Mouse (Mus musculus) neural tube, embryonic 11.5 days (tissue): ENCODE data around the gene Crocc. TPM values are rescaled to one million over a fixed set of nuclear protein-coding genes. Genes with fewer than 3 reads are reported as not detected.

Experiments used
- ATAC-seq: fragments of 200-750 bp; cut with Nextera tagmentation; 2 replicates; pipeline ENCODE4 v1.8.0; 2017; ENCODE audit warnings: moderate number of reproducible peaks, mild to moderate bottlenecking, moderate TSS enrichment, moderate library complexity; ENCODE audit not compliant: insufficient read depth, low FRiP score, low TSS enrichment
- DNase-seq: peaks from one replicate; pipeline ENCODE4 v3.0.0-alpha.2; 2015; ENCODE audit warnings: low spot score
- H3K27ac ChIP-seq: fragments of 300-500 bp; sonication (generic); 2 replicates; pipeline ENCODE4 v1.5.1; 2014; ENCODE audit warnings: low read depth, mild to moderate bottlenecking, low read length
- H3K27me3 ChIP-seq: fragments of 300-500 bp; sonication (generic); 2 replicates; pipeline ENCODE4 v1.6.1; 2014; ENCODE audit warnings: mild to moderate bottlenecking, low read length, mixed read lengths; ENCODE audit not compliant: control insufficient read depth, insufficient read depth
- H3K36me3 ChIP-seq: fragments of 300-500 bp; sonication (generic); 2 replicates; pipeline ENCODE4 v1.6.1; 2014; ENCODE audit warnings: mild to moderate bottlenecking, low read length, moderate library complexity, mixed read lengths; ENCODE audit not compliant: control insufficient read depth, insufficient read depth
- H3K4me1 ChIP-seq: fragments of 300-500 bp; sonication (generic); 2 replicates; pipeline ENCODE4 v1.6.1; 2014; ENCODE audit warnings: low read length, mixed read lengths; ENCODE audit not compliant: control insufficient read depth, insufficient read depth
- H3K4me2 ChIP-seq: fragments of 300-500 bp; sonication (generic); 2 replicates; pipeline ENCODE4 v1.6.1; 2014; ENCODE audit warnings: low read depth, mild to moderate bottlenecking, moderate library complexity
- H3K4me3 ChIP-seq: fragments of 300-500 bp; sonication (generic); 2 replicates; pipeline ENCODE4 v1.5.1; 2014; ENCODE audit warnings: low read depth, low read length
- H3K9ac ChIP-seq: fragments of 300-500 bp; sonication (generic); 2 replicates; pipeline ENCODE4 v1.6.1; 2014; ENCODE audit warnings: mild to moderate bottlenecking, low read length
- H3K9me3 ChIP-seq: fragments of 300-500 bp; sonication (generic); 2 replicates; pipeline ENCODE4 v1.6.1; 2016; ENCODE audit warnings: low read length; ENCODE audit not compliant: control insufficient read depth
- WGBS: fragments of 180-500 bp; shearing (Covaris S2); extraction: QIAGEN DNeasy Blood & Tissue Kit; methylation state at CpG from one replicate; pipeline ENCODE4 v1.1.7; 2014; 5-methylcytosine and 5-hydroxymethylcytosine counted together
- polyA plus RNA-seq: library from polyadenylated mRNA; unstranded; fragments of >200 nt; fragmentation: Nextera tagmentation; extraction: Ambion mirVana; gene quantifications from 2 replicates; pipeline ENCODE4 v1.2.1, GENCODE M21; 2014

Crocc gene
- polyA plus RNA-seq, 1 experiment from 2014 or later: 10.3 TPM

GRCm38 (mm10) chr4:140982808-140983207 is 77.5 kb downstream of the Crocc start:
- Histone ChIP-seq H3K4me1 (peaks cover 7% of the 10 kb centered on the region; the same call in 1 of the 2 replicates), H3K36me3 (peaks cover 7% of the 10 kb centered on the region), H3K27ac (no peak overlapping the region), H3K4me3 (no peak overlapping the region), H3K27me3 (no peaks in the 10 kb centered on the region), H3K9ac (no peak overlapping the region), H3K9me3 (no peaks in the 10 kb centered on the region), H3K4me2 (no peak overlapping the region)
- ATAC-seq: no peak
- DNase-seq: no peak
- WGBS: 76% methylated on average over 4 of the region's 4 CpGs

DNA sequence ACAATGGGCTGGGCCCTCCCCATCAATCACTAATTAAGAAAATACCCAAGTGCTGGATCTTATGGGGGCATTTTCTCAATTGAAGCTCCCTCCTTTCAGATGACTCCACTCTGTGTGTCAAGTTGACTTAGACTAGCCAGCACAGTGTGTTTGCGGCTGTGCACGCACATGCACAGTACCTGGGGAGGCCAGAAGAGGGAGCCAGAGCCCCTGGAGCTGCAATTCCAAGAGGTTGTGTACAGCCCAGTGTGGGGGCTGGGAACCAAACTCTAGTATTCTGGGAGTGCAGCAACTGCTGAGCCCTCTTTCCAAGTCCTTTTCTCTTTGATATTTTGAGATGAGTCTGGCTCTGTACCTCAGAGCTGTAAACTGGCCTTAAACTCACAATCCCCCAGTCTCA is 78.7 kb downstream of the Crocc start:
- Histone ChIP-seq H3K4me1 (no peaks in the 10 kb centered on the region), H3K36me3 (peaks cover 9% of the 10 kb centered on the region), H3K27ac (no peak overlapping the region), H3K27me3 (no peaks in the 10 kb centered on the region), H3K9me3 (no peaks in the 10 kb centered on the region), H3K9ac (no peak overlapping the region), H3K4me3 (no peak overlapping the region), H3K4me2 (no peak overlapping the region)
- ATAC-seq: no peak
- no peak for DNase-seq
- WGBS: 95% methylated on average over 2 of the region's 2 CpGs

GRCm38 (mm10) chr4:140977886-140978692 is 82.3 kb downstream of the Crocc start:
- no peak overlapping the region for H3K4me3 ChIP-seq
- no peak for DNase-seq
- no peak overlapping the region for H3K4me2 ChIP-seq
- peaks cover 9% of the 10 kb centered on the region for H3K36me3 ChIP-seq
- 93% methylated on average over 14 of the region's 14 CpGs for WGBS
- H3K27ac ChIP-seq: no peak overlapping the region
- no peak for ATAC-seq
- no peaks in the 10 kb centered on the region for H3K9me3 ChIP-seq
- no peaks in the 10 kb centered on the region for H3K27me3 ChIP-seq
- no peak overlapping the region for H3K9ac ChIP-seq
- H3K4me1 ChIP-seq: no peaks in the 10 kb centered on the region

- ATAC-seq (no peak), DNase-seq (no peak)
- Histone ChIP-seq H3K27ac (no peak overlapping the region), H3K4me1 (no peaks in the 10 kb centered on the region), H3K27me3 (no peaks in the 10 kb centered on the region), H3K4me3 (no peak overlapping the region), H3K9ac (no peak overlapping the region), H3K4me2 (no peak overlapping the region), H3K9me3 (no peaks in the 10 kb centered on the region), H3K36me3 (peaks cover 16% of the 10 kb centered on the region)
- 84% methylated on average over 10 of the region's 10 CpGs for WGBS
Observed at GRCm38 (mm10) chr4:140977278-140977677, 83.1 kb downstream of the Crocc start.

GRCm38 (mm10) chr4:140975356-140975755 is 85.0 kb downstream of the Crocc start:
- H3K27me3 ChIP-seq: no peaks in the 10 kb centered on the region
- no peak overlapping the region for H3K9ac ChIP-seq
- 97% methylated on average over 7 of the region's 7 CpGs for WGBS
- H3K36me3 ChIP-seq: peaks cover 26% of the 10 kb centered on the region
- no peak overlapping the region for H3K4me2 ChIP-seq
- H3K9me3 ChIP-seq: no peaks in the 10 kb centered on the region
- no peak for DNase-seq
- no peak for ATAC-seq
- no peak overlapping the region for H3K4me3 ChIP-seq
- no peaks in the 10 kb centered on the region for H3K4me1 ChIP-seq
- H3K27ac ChIP-seq: no peak overlapping the region

DNA sequence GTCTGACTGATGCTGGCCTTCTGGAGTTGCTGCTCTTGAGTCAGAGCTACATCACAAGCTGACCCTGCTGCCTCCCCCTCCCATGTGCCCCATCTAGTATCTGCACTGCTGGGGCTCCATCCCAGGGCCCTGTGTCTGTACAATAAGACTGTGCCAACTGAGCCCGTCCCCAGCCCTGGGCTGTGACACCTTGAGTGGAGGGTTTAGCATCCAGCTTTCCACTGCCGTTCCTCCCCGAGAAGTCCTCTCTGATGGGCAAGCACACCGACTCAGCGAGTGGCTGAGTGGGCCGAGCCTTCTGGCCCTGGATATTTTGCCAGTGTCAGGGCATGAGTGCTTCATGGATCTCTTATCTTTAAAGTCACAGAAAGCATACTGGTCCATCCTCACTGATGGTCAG is 85.9 kb downstream of the Crocc start:
- Histone ChIP-seq H3K9ac (no peak overlapping the region), H3K9me3 (no peaks in the 10 kb centered on the region), H3K4me1 (no peaks in the 10 kb centered on the region), H3K4me2 (no peak overlapping the region), H3K27me3 (no peaks in the 10 kb centered on the region), H3K4me3 (no peak overlapping the region), H3K27ac (no peak overlapping the region), H3K36me3 (peaks cover 26% of the 10 kb centered on the region)
- ATAC-seq: no peak
- no peak for DNase-seq
- WGBS: 95% methylated on average over 6 of the region's 6 CpGs

DNA sequence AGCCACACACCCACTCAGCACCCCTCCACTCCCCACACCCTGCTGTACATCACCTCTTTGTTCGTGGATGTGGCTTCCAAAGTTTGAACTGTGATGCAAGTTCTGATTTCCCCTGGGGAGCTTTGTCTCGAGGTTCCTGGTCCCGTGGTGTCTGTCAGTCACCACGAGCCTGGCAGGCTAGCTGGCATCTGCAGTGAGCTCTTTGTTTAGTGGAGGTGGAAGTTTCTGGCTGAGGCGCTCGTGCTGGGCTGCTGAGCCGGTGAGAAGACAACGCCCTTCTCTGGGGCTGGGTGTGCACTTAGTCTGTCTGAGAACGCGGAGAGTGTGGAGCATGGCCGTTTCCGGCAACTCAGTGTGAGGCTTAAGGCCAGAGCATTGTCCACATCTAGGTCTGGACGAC is 88.7 kb downstream of the Crocc start:
- no peak overlapping the region for H3K27ac ChIP-seq
- 89% methylated on average over 13 of the region's 13 CpGs for WGBS
- no peak overlapping the region for H3K4me2 ChIP-seq
- no peaks in the 10 kb centered on the region for H3K27me3 ChIP-seq
- peaks cover 19% of the 10 kb centered on the region for H3K36me3 ChIP-seq
- no peaks in the 10 kb centered on the region for H3K4me1 ChIP-seq
- no peak overlapping the region for H3K9ac ChIP-seq
- no peak for ATAC-seq
- H3K4me3 ChIP-seq: no peak overlapping the region
- no peak for DNase-seq
- H3K9me3 ChIP-seq: no peaks in the 10 kb centered on the region

- H3K36me3 ChIP-seq: peaks cover 14% of the 10 kb centered on the region
- no peaks in the 10 kb centered on the region for H3K27me3 ChIP-seq
- no peaks in the 10 kb centered on the region for H3K9me3 ChIP-seq
- DNase-seq (no peak), ATAC-seq (no peak)
- H3K4me3 ChIP-seq: no peak overlapping the region
- no peak overlapping the region for H3K9ac ChIP-seq
- H3K4me1 ChIP-seq: peaks cover under 1% of the 10 kb centered on the region; the same call in 1 of the 2 replicates
- H3K27ac ChIP-seq: no peak overlapping the region
- 90% methylated on average over 11 of the region's 11 CpGs for WGBS
- no peak overlapping the region for H3K4me2 ChIP-seq
Observed at GRCm38 (mm10) chr4:140967386-140968159, 92.8 kb downstream of the Crocc start.
